Mouse (Mus musculus) brain, embryonic 14.5 days (tissue): ENCODE data around the gene Klk1.

Source experiments
- CTCF ChIP-seq: fragments of 200-500 bp; IDR thresholded peaks from 2 replicates; pipeline ENCODE4 v1.5.1; 2012; ENCODE audit warnings: inconsistent platforms, mild to moderate bottlenecking, moderate library complexity, borderline replicate concordance; ENCODE audit not compliant: insufficient read depth, insufficient read length; ENCODE audit errors: extremely low read depth
- POLR2A ChIP-seq: fragments of 200-500 bp; IDR thresholded peaks from 2 replicates; pipeline ENCODE4 v1.6.1; 2012; ENCODE audit warnings: mild to moderate bottlenecking, inconsistent platforms, borderline replicate concordance; ENCODE audit not compliant: poor library complexity, insufficient read depth, insufficient read length, severe bottlenecking; ENCODE audit errors: extremely low read depth

- TF ChIP-seq CTCF (no peak), POLR2A (no peak)
Observed at GRCm38 (mm10) chr7:44260410-44260809, 35.2 kb downstream of the Klk1 start.
